Mouse (Mus musculus) ES-E14 (cell line): ENCODE data around the gene Tra2a. TPM values are rescaled to one million over a fixed set of nuclear protein-coding genes. Genes with fewer than 3 reads are reported as not detected.
A peak's percentile ranks its signal among the peaks of the same experiment; 100 is the strongest.

ENCODE experiments used
- DNase-seq: peaks from one replicate; pipeline ENCODE4 v3.0.0-alpha.2; 2013; ENCODE audit warnings: low read depth, low spot score
- H3K27ac ChIP-seq: 2 replicates; pipeline ENCODE4 v1.5.1; 2012; ENCODE audit warnings: low read depth, mild to moderate bottlenecking, low read length, moderate library complexity, mixed read lengths; ENCODE audit not compliant: poor library complexity, insufficient read depth, severe bottlenecking
- H3K36me3 ChIP-seq: 2 replicates; pipeline ENCODE4 v1.6.1; 2012; ENCODE audit warnings: mild to moderate bottlenecking, low read length, moderate library complexity, mixed read lengths; ENCODE audit not compliant: control insufficient read depth, poor library complexity, insufficient read depth, severe bottlenecking
- H3K4me1 ChIP-seq, 2 experiments: fragments of 150-350 bp in 1 of 2; sonication (generic) in 1 of 2; 2 replicates each; pipeline ENCODE4 v1.6.1; 2012; ENCODE audit warnings: low read length in 2 of 2, mild to moderate bottlenecking in 1 of 2, mixed read lengths in 1 of 2; ENCODE audit not compliant: control insufficient read depth in 2 of 2, insufficient read depth in 2 of 2, poor library complexity in 1 of 2
- H3K4me3 ChIP-seq, 2 experiments: fragments of 150-350 bp in 1 of 2; sonication (generic) in 1 of 2; 2 replicates each; pipeline ENCODE4 v1.5.1; 2012; ENCODE audit warnings: low read length in 2 of 2, low read depth in 1 of 2, mild to moderate bottlenecking in 1 of 2, mixed read lengths in 1 of 2; ENCODE audit not compliant: insufficient read depth in 1 of 2, poor library complexity in 1 of 2, severe bottlenecking in 1 of 2
- H3K9ac ChIP-seq: 2 replicates; pipeline ENCODE4 v1.6.1; 2012; ENCODE audit warnings: low read depth, mild to moderate bottlenecking, low read length, mixed read lengths; ENCODE audit not compliant: poor library complexity, insufficient read depth, severe bottlenecking
- H3K9me3 ChIP-seq: fragments of 150-350 bp; sonication (generic); 2 replicates; pipeline ENCODE4 v1.6.1; 2012; ENCODE audit warnings: low read depth, mild to moderate bottlenecking, low read length; ENCODE audit not compliant: control insufficient read depth, insufficient read depth
- CHD2 ChIP-seq: IDR thresholded peaks from 2 replicates; pipeline ENCODE4 v1.6.1; 2014; ENCODE audit warnings: mild to moderate bottlenecking, low read depth, low read length, inconsistent platforms
- HCFC1 ChIP-seq: IDR thresholded peaks from 2 replicates; pipeline ENCODE4 v1.6.1; 2012; ENCODE audit warnings: low read length, inconsistent platforms, borderline replicate concordance; ENCODE audit not compliant: insufficient read depth
- MAFK ChIP-seq: IDR thresholded peaks from 2 replicates; pipeline ENCODE4 v1.6.1; 2014; ENCODE audit warnings: mild to moderate bottlenecking, low read depth, low read length, inconsistent platforms; ENCODE audit not compliant: insufficient read depth
- ZC3H11A ChIP-seq: IDR thresholded peaks from 2 replicates; pipeline ENCODE4 v1.6.1; 2012; ENCODE audit warnings: low read depth, mild to moderate bottlenecking, inconsistent platforms, low read length, borderline replicate concordance
- ZNF384 ChIP-seq: IDR thresholded peaks from 2 replicates; pipeline ENCODE4 v1.6.1; 2012; ENCODE audit warnings: low read depth, low read length, inconsistent platforms
- in situ Hi-C, 2 experiments: fragments of 600-800 bp; cut with MboI; formaldehyde crosslinking; loops; one replicate each; pipeline ENCODE4 v1.15.1; 2025; ENCODE audit warnings: low sequenced_read_pairs in 2 of 2, inconsistent platforms in 1 of 2; ENCODE audit not compliant: unreplicated experiment in 2 of 2
- total RNA-seq: library from RNA; depleted of rRNA; stranded (reverse); fragments of 300-350 nt; gene quantifications from 2 replicates; pipeline ENCODE4 v1.2.3, GENCODE M21; 2012

Tra2a gene
- total RNA-seq, 1 experiment, result 136 TPM

DNA sequence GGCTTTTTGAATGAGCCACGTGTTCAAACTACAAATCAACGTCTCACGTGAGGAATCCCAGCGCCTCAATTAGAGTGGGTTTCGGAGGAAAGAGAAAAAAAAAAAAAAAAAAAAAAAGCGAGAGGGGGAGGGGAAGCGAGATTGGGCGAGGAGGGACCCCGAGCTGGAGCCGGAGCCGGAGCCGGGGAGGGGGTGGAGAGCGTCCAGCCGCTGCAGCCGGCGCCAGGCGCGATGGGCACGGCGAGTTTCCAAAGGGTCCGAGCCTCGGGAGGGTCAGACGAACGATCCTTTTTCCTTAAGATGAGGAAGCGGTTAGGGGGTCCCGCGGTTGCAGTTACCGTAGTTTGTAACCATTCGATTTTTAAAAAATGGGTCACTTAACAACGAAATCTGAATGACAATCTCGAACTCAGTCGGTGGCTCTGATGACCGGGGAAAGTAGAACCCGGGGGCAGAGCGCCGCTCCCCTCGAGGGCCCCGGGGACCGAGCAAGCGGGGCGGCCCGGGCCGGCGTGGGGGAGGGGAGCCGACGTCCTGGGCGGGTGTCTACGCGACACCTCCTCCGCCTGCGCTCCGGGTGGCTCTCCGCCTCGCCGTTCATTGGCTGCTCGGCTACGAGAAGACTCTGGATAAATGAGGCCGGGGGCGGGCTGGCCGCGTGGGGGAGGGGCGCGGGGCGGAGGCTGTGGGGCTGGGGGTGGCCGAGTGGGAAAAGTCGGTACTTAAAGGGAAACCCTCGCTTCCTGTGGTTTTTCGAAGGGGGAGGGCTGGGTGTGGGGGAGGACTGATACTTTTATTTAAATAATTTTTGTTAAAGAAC, 48.7 kb downstream of the Tra2a start, which contains the start of gene Igf2bp3:
Igf2bp3 (minus strand) TSS at position 30 of the 820 bp plus-strand sequence.
- TF ChIP-seq ZNF384 (peak; percentile 98), ZC3H11A (no peak), MAFK (no peak), CHD2 (no peak), HCFC1 (no peak)
- peak; percentile 84 for DNase-seq
- Histone ChIP-seq H3K27ac (peak within 1 kb of the TSS; percentile 99), H3K36me3 (no peaks in the 10 kb centered on the region), H3K4me3 (peak within 1 kb of the TSS; percentile 89 to 90), H3K9me3 (no peaks in the 10 kb centered on the region), H3K4me1 (peaks cover 7 to 16% of the 10 kb centered on the region in 2 experiments), H3K9ac (peak within 1 kb of the TSS; percentile 91)
- in situ Hi-C loops, result no loop called here

DNA sequence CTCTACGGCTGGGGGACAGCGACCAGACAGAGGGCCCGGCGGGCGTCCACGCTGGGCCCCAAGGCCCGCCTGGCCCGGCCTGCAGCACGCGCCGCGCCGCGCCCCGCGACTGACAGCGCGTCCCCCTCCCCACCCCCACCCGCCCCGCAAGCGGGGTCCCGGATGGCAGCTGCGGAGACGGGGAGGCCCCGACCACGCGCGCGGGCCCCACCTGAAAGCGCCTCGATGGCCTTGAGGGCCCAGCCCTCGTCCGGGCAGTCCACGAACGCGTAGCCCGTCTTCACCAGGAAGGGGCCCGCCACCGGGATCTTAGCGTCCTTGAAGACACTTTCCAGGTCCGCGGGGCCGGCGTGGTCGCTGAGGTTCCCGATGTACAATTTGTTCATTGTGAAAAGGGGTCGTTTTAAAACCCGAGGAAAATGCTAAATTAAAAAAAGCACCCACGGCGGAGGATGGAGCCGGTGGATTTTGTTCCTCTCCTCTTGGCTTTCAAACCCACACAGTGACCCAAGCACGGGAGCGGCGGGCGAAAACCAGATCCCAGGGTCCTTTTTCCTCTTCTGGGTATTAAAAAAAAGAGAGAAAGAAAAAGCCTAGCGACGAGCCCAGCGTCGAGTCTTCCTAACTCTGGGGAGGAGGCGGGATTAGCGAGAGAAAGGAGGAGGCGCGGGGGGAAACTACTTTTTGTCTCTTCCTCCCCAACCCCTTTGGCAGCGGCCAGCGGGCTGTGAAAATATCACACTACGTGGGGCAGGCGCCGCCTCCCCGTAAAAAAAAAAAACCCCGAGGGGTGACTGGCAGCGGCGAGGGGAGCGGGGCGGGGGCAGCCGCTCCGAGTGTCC, 49.5 kb downstream of the Tra2a start:
- Histone ChIP-seq H3K4me1 (peaks cover 9 to 16% of the 10 kb centered on the region in 2 experiments), H3K36me3 (no peaks in the 10 kb centered on the region), H3K9ac (peak overlapping the region; percentile 91), H3K27ac (peak overlapping the region; percentile 99), H3K9me3 (no peaks in the 10 kb centered on the region), H3K4me3 (peak overlapping the region; percentile 89 to 90)
- in situ Hi-C loops, result no loop called here
- DNase-seq, result no peak
- TF ChIP-seq MAFK (0 out of 2 replicates have a peak, but pooled peaks have one; percentile 11), CHD2 (no peak)

DNA sequence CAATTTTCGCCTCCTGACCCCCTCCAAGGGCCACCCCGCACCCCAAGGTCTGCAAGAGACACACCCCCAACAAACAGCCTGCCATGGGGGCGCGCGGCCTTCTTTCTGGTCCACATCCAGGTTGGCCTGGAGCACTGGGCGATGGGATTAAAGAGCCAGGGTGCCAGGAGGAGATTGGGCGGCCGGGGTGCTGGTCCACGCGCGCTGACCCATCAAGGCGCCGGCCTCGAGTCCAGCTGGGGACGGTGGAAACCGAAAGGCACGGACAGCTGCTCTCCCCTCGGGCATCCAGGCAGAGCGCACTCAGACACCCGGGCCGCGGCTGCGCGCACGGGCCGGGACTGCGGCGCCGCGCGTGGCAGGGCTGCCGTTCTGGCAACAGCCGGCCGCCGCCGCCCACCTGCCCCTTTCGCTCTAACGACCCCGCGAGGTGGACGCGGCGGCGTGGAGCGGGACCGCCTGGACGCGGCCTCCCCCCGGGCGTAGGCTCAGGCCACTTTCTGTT, 50.2 kb downstream of the Tra2a start:
- H3K36me3 ChIP-seq, result no peaks in the 10 kb centered on the region
- H3K27ac ChIP-seq, result no peak overlapping the region
- no peak for DNase-seq
- peak overlapping the region; percentile 89 to 90 for H3K4me3 ChIP-seq
- H3K9ac ChIP-seq, result peak overlapping the region; percentile 91
- H3K4me1 ChIP-seq, result peaks cover 11 to 14% of the 10 kb centered on the region in 2 experiments
- in situ Hi-C loops, result no loop called here
- no peak for TF ChIP-seq ZC3H11A
- TF ChIP-seq CHD2, result no peak
- no peak for TF ChIP-seq ZNF384
- TF ChIP-seq MAFK, result no peak
- no peak for TF ChIP-seq HCFC1
- H3K9me3 ChIP-seq, result no peaks in the 10 kb centered on the region

DNA sequence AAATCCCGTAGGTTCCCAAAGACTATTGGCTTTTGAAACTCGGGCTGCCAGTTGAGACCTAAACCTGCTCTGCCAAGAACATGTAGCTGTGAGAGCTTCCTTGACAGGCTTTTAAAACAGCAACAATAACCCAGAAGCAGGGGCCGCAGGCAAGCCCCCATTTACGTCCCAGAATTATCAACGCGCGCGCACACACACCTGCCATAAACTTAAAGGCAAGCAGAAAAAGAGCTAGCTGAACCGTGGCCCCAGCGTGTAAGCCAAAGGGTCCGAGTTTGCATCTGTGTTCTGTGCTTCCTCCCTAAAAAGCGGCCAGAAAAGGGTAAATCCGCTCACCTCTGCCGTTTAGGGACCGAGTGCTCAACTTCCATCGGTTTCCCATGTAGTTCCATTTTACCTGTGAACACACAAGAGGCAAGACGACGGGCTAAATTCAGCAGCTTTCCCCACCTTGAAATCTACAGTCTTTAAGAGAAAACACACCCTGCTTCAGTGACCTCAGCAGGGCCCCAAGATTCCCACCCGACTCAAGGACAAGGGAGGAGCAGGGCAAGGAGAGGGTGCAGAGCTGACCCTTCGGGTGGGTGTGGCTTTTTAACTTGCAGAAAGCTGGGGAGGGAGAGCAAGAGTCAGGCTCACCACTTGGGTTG, 50.8 kb downstream of the Tra2a start:
- H3K36me3 ChIP-seq, result no peaks in the 10 kb centered on the region; the same call in 1 of the 2 replicates
- H3K9ac ChIP-seq, result peak overlapping the region; percentile 91
- H3K4me3 ChIP-seq, result peak overlapping the region; percentile 89 to 90
- H3K4me1 ChIP-seq, result peaks cover 14 to 15% of the 10 kb centered on the region in 2 experiments
- DNase-seq, result no peak
- in situ Hi-C loops, result no loop called here
- no peaks in the 10 kb centered on the region for H3K9me3 ChIP-seq
- H3K27ac ChIP-seq, result no peak overlapping the region
- TF ChIP-seq ZC3H11A (no peak), HCFC1 (no peak)
